Mouse (Mus musculus): ENCODE data around the gene Ppm1n.

The Ppm1n gene

GRCm38 (mm10) chr7:19243858-19244257, 36.0 kb downstream of the Ppm1n start:
- no peak for DNase-seq

- DNase-seq: no peak
Measured at GRCm38 (mm10) chr7:19242005-19242404, 37.9 kb downstream of the Ppm1n start.

GRCm38 (mm10) chr7:19240905-19241463, 38.9 kb downstream of the Ppm1n start:
- DNase-seq: no peak

- DNase-seq: no peak
Measured at GRCm38 (mm10) chr7:19239986-19240385, 39.9 kb downstream of the Ppm1n start.

- peak; percentile 81 to 94 for DNase-seq
Measured at GRCm38 (mm10) chr7:19239423-19239822, 40.4 kb downstream of the Ppm1n start.

GRCm38 (mm10) chr7:19238344-19238743, 41.5 kb downstream of the Ppm1n start:
- DNase-seq: no peak

- DNase-seq: no peak
Measured at GRCm38 (mm10) chr7:19236411-19236810, 43.5 kb downstream of the Ppm1n start.

GRCm38 (mm10) chr7:19235092-19235671, 44.7 kb downstream of the Ppm1n start:
- no peak for DNase-seq

- DNase-seq: no peak
Measured at GRCm38 (mm10) chr7:19234652-19235051, 45.2 kb downstream of the Ppm1n start.

GRCm38 (mm10) chr7:19231849-19232248, 48.0 kb downstream of the Ppm1n start:
- DNase-seq: peak; percentile 62 to 80

- peak in 1 of 2 experiments; percentile 34 for DNase-seq
Measured at GRCm38 (mm10) chr7:19230899-19231298, 49.0 kb downstream of the Ppm1n start.

GRCm38 (mm10) chr7:19230041-19230580, 49.8 kb downstream of the Ppm1n start:
- peak; percentile 70 to 76 for DNase-seq

GRCm38 (mm10) chr7:19229404-19229803, 50.5 kb downstream of the Ppm1n start:
- DNase-seq: no peak

- DNase-seq: no peak
Measured at GRCm38 (mm10) chr7:19228793-19229148, 51.1 kb downstream of the Ppm1n start.

- peak; percentile 100 for DNase-seq
Measured at GRCm38 (mm10) chr7:19227883-19228792, 51.7 kb downstream of the Ppm1n start, which contains the start of gene Opa3. TSS of gene Opa3 (plus strand) at chr7:19228334.

GRCm38 (mm10) chr7:19226817-19227797, 52.8 kb downstream of the Ppm1n start:
- DNase-seq: no peak

Measured in kidney, adult 8-10 months (tissue).